Mouse (Mus musculus) urinary bladder, postnatal 10 days (tissue): ENCODE measurements around the gene Npm3.

Experiments
- DNase-seq: peaks from one replicate; pipeline ENCODE4 v3.0.0; 2022; ENCODE audit warnings: low spot score

Gene Npm3

GRCm38 (mm10) chr19:45734191-45734590, 15.2 kb downstream of the Npm3 start:
- no peak for DNase-seq

- no peak for DNase-seq
These were observed 15.8 kb downstream of the Npm3 start for GRCm38 (mm10) chr19:45733564-45733963.

GRCm38 (mm10) chr19:45731658-45732057, 17.7 kb downstream of the Npm3 start:
- no peak for DNase-seq

GRCm38 (mm10) chr19:45730042-45730441, 19.3 kb downstream of the Npm3 start:
- DNase-seq: no peak

- DNase-seq: no peak
These were observed 22.2 kb downstream of the Npm3 start for GRCm38 (mm10) chr19:45727231-45727630.

GRCm38 (mm10) chr19:45725677-45726277, 23.6 kb downstream of the Npm3 start:
- no peak for DNase-seq

GRCm38 (mm10) chr19:45722188-45722587, 27.2 kb downstream of the Npm3 start:
- no peak for DNase-seq

- DNase-seq: no peak
These were observed 31.1 kb downstream of the Npm3 start for GRCm38 (mm10) chr19:45718286-45718685.

GRCm38 (mm10) chr19:45717493-45718220, 31.7 kb downstream of the Npm3 start:
- DNase-seq: no peak

GRCm38 (mm10) chr19:45708704-45709103, 40.7 kb downstream of the Npm3 start:
- DNase-seq: no peak
